Mouse (Mus musculus): Measurements from ENCODE around the gene Galnt7.

DNA sequence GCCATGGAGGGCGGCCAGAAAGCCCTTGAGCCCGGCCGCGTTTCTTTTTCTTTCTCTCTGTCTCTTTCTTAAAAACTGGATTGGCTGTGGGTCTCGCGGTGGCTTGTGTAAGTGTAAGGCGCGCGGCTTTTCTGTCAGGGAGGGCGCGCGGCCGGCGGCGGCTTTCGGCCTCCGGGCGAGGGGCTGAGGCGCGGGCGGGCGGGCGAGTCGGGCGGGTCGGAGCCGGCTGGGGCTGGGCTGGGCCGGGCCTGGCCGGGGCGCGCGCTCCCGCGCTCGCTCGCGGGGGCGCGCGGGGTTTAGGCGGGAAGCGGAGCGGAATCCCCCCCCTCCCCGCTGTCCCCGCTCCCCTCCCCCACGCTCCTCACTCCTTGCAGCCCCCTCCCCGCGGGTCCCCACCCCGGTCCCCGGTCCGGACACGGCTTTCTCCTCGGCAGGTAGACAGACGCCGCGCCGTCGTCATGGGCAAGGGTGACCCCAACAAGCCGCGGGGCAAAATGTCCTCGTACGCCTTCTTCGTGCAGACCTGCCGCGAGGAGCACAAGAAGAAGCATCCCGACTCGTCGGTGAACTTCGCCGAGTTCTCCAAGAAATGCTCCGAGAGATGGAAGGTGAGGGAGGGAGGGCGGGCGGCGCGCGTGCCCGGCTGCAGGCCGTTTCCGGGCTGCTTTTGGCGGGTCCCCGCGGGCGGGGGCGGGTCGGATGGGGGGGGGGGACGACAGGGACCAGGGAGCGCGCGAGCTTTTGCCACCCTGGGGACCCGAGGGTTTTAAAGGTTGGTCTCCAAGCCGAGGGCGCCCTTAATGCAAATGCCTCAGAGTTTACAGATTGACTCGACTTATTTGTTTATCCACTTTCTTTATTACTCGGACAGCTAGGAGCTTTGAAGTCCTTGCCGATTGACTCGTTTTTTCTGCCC lies 140.4 kb downstream of the Galnt7 start:
- TF ChIP-seq POLR2A (IDR thresholded peaks at IDR 0.05; ENCODE audit: control insufficient read depth in 1 of 2, insufficient read depth in 1 of 2, low read depth in 1 of 2, low read length in 2 of 2, poor library complexity in 1 of 2) (no peak), CTCF (IDR thresholded peaks at IDR 0.05 in 2 of 3, conservative IDR thresholded peaks at IDR 0.05 in 1 of 3; ENCODE audit: control insufficient read depth in 1 of 3, insufficient read depth in 1 of 3, low read depth in 2 of 3, low read length in 3 of 3, poor library complexity in 1 of 3, severe bottlenecking in 1 of 3) (no peak), USF2 (IDR thresholded peaks at IDR 0.05; ENCODE audit: borderline replicate concordance in 1 of 2, insufficient read depth in 1 of 2, low read depth in 1 of 2, low read length in 2 of 2) (no peak), GATA1 (IDR thresholded peaks at IDR 0.05; ENCODE audit: low read depth, low read length) (no peak), MAZ (IDR thresholded peaks at IDR 0.05; ENCODE audit: low read depth, low read length) (no peak), CHD2 (IDR thresholded peaks at IDR 0.05; ENCODE audit: low read length) (no peak), ZKSCAN1 (IDR thresholded peaks at IDR 0.05; ENCODE audit: low read depth, low read length) (no peak), ZNF384 (IDR thresholded peaks at IDR 0.05; ENCODE audit: low read depth, low read length) (no peak)

Measured in MEL (cell line).